Mouse (Mus musculus) neutrophil, adult 83 days (primary cell): ENCODE results near the gene Colca2. TPM values are rescaled to one million over a fixed set of nuclear protein-coding genes. Genes with fewer than 3 reads are reported as not detected.

Experiments
- total RNA-seq, 2 experiments: library from RNA; stranded (reverse); gene quantifications; one replicate each; pipeline ENCODE4 v1.2.4; 2023

Colca2 gene
- not detected for total RNA-seq

DNA sequence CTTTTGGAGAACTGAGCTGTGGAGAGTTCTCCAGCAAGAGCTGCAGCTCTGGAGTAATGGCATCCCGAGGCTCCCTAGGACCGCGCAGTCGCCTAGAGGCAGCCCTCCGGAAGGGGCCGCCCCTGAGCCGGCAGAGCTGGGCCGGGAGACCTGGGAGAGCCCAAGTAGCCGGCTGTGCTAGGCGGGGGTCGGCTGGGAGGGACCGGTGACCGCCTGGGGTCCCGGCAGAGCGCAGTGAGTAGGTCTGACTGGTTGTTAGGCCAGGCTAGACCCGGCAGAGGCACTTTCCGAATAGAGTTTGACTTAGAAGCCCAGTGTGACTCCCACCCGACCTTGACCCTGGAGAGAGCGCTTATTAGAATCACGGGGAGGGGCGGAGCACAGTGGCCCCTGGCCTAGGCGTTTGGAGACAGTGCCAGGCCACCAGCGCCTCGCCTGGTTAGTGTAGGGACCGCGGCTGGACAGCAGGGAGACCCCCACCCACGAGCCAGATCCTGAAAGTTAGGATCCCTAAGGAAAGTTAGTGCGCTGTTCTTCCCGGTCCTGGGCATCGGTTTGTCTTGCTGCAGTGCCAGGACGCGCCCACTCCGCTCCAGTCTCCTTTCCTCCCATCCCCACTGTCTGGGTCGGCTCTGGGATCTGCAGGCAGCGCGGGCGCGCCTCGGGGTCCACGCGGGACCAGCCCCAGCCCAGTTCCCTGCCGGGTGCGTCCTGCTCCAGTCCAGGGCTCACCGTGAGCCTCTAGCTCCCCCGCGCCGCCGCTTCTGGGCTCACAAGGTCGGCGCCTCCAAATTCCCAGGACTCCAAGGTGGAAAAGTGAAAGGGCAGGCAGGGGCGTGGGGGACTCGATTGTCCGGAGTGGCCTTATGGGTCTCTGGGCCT is at the start of gene Colca2:
Gene Colca2, minus strand, starts transcription at position 70 of the 882 bp plus-strand sequence.

Other genes starting within 250 kb of the Colca2 start
- gene Btg4, start 217.7 kb downstream of the Colca2 start, total RNA-seq: not detected
- gene Layn, start 201.5 kb downstream of the Colca2 start, total RNA-seq: 1 to 10 TPM; 4.8 to 5.8 TPM
- gene 4833427G06Rik, start 176.5 kb downstream of the Colca2 start, total RNA-seq: not detected
- not detected for gene Gm32742, start 113.1 kb downstream of the Colca2 start, total RNA-seq
- 1 to 10 TPM; 2.9 to 3.1 TPM for gene Pou2af1, start 64.9 kb downstream of the Colca2 start, total RNA-seq
- gene 1810046K07Rik, start 50.3 kb upstream of the Colca2 start, total RNA-seq: not detected